Mouse (Mus musculus) bone marrow macrophage, adult 2 months (primary cell): ENCODE data around the gene Atraid. TPM values are rescaled to one million over a fixed set of nuclear protein-coding genes. Genes with fewer than 3 reads are reported as not detected.
"Not testable (repeated sequence)": the region's sequence is repeated elsewhere in the genome, so short reads cannot be mapped to it uniquely, and the experiment has no call there.

Experiments
- H3K27ac ChIP-seq: 2 replicates; pipeline ENCODE4 v1.5.1; 2012; ENCODE audit warnings: low read depth, low read length; ENCODE audit not compliant: insufficient read depth
- H3K4me1 ChIP-seq: 2 replicates; pipeline ENCODE4 v1.6.1; 2012; ENCODE audit warnings: low read length; ENCODE audit not compliant: control insufficient read depth, insufficient read depth
- H3K4me3 ChIP-seq: 2 replicates; pipeline ENCODE4 v1.5.1; 2012; ENCODE audit warnings: mild to moderate bottlenecking, low read length, moderate library complexity; ENCODE audit not compliant: insufficient read depth
- CTCF ChIP-seq: IDR thresholded peaks from 2 replicates; pipeline ENCODE4 v1.5.1; 2012; ENCODE audit warnings: low read depth, mild to moderate bottlenecking, low read length, moderate library complexity
- POLR2A ChIP-seq: IDR thresholded peaks from 2 replicates; pipeline ENCODE4 v1.6.1; 2012; ENCODE audit warnings: mild to moderate bottlenecking, low read depth, low read length, borderline replicate concordance
- polyA plus RNA-seq: library from polyadenylated mRNA; stranded (reverse); fragments of >200 nt; gene quantifications from 2 replicates; pipeline ENCODE4 v1.2.4, GENCODE M21; 2012; ENCODE audit not compliant: missing spikeins, insufficient read depth, insufficient read length

Gene Atraid
- polyA plus RNA-seq, 1 experiment: 114 TPM

DNA sequence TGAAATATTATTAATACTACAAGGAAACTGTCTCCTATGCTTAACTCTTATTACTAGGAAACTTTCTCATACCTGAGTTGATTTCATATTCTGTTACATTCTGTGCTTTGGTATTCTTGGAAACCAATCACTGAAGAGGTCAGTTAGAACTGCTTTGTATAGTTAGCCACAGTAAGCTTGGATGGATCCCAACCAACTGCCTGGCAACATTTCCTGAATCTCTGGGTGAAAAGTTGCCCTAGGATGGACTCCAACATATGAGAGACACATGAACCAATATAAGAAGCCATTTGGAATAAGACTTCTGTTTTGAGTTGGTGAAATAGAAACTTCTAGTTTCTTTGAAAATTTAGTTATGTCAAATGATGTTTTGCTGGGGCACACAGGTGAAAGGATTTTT, 23.5 kb upstream of the Atraid start:
- Histone ChIP-seq H3K4me1 (no peaks in the 10 kb centered on the region), H3K4me3 (no peak overlapping the region), H3K27ac (no peak overlapping the region)
- no peak for TF ChIP-seq POLR2A
- no peak for TF ChIP-seq CTCF

DNA sequence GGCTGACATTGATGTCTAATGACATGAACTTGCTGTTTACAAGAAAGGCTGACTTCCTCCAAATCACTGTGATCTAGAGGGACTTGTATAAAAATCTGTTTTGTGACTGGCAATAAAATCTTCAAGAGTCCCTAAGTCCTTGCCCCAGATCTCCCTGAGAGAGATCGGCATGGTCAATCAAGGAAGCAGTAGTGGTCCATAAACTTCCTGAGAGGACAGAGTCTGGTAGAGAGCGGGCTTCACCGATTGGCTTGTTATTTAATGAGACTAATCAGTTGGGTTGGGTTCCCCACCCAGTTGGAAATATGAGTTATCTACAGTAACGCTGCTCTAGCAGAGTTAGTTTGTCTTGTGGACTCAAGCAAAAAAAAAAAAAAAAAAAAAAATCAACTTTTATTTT, 17.2 kb upstream of the Atraid start:
- Histone ChIP-seq H3K4me3 (no peak overlapping the region), H3K27ac (no peak overlapping the region), H3K4me1 (no peaks in the 10 kb centered on the region)
- TF ChIP-seq CTCF: no peak
- TF ChIP-seq POLR2A: no peak

DNA sequence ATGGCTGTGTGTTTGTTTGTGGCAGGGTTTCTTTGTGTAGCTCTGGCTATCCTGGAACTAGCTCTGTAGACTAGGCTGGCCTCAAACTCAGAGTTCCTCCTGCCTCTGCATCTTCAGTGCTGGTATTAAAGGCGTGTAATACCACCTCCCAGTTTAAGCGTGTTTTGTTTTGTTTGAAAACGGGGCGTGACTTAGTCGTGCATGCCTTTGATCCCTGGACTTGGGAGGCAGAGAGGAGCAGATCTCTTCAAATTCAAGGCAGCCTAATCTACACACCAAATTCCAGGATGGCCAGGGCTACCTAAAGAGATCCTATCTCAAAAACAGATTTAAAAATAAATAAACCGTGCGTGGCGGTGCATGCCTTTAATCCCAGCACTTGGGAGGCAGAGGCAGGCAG, 16.6 kb upstream of the Atraid start:
- no peak overlapping the region for H3K27ac ChIP-seq
- no peak for TF ChIP-seq CTCF

DNA sequence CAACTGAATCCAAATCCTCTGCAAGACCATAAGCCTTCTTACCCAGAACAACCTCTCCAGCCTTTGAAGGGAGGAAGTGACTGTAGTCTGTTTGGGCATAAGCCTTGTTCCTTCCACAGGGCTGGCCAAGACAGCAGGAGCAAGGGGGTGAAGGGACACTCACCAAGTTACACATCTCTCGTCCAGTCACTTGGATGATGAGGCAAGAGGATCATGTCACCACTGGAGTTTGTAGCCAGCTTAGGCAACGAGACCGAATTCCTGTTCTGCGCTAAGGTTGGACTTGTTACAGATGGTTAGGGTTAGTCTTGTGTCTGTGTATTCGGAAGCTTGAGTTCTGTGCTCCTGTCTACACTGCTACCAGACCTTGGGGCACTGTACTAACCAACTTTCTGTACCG, 13.4 kb upstream of the Atraid start:
- no peak overlapping the region for H3K27ac ChIP-seq
- no peak overlapping the region for H3K4me3 ChIP-seq
- TF ChIP-seq POLR2A (no peak), CTCF (no peak)
- no peaks in the 10 kb centered on the region for H3K4me1 ChIP-seq

More for the DNA sequence above, 16.6 kb upstream of the Atraid start:
- Histone ChIP-seq H3K4me1 (no peaks in the 10 kb centered on the region), H3K4me3 (no peak overlapping the region)

DNA sequence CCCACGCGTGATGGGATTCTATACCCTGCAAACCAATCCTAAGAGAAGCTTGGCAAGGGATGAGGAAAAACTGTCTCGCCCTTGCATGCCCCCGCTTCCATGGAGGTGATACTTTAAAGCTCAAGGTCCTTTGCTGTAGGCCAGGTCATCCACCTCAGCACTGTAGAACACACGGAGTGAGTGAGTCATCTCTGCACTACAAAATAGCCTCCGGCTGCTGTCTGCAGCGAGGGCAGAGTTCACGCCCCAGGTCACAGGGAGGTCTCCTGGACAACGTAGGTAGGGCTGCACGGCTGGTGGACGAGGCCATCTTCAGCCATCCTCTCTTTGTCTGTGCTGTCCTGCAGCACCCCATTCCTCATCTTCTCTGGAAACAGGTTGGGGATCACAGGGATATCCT, 11.6 kb upstream of the Atraid start:
- not testable (repeated sequence) for H3K4me1 ChIP-seq, H3K27ac ChIP-seq, H3K4me3 ChIP-seq

DNA sequence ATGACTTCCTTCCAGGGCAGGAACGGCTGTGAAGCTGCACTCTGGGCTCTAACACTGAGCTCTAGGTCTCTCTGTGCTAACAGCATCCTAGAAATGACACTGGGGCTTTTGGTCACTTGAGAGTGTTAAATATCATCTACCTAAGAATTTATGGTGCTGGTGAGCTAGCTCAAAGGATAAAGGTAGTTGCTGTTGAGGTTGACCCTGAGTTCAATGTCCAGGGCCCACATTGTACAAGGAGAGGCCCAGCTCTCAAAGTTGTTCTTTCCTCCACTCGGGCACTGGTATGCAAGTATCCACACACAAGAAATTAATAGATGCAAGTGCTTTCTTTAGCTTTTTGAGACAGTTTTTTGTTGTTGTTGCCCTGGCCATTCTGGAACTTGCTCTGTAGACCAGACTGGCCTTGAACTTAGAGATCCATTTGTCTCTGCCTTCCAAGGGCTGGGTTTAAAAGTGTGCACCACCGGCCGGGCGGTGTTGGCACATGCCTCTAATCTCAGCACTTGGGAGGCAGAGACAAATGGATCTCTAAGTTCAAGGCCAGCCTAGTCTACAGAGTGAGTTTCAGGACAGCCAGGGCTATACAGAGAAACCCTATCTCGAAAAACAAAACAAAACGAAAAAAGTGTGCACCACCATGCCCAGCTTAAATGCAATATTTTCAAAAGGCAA, 9.8 kb upstream of the Atraid start:
- H3K4me1 ChIP-seq: peaks cover 6% of the 10 kb centered on the region
- TF ChIP-seq CTCF (no peak), POLR2A (no peak)
- no peak overlapping the region for H3K4me3 ChIP-seq
- H3K27ac ChIP-seq: no peak overlapping the region

DNA sequence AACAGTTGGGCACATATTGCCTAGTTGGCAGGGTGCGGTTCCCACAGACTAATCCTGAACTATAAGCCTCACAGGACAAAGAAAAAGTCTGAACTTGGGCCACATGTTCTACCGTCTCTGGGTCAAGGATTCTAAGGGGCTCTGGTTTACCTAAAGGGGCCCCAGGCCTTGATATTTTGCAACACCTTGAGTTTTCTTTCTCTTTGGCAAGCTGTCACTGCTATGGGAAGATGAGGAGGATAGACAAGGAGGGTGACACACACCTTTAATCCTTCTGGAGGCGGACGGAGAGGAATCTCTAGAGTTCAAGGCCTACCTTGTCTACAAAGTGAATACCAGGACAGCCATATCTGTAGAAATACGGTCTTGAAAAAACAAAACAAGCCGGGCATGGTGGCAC, 1.7 kb upstream of the Atraid start:
- Histone ChIP-seq H3K4me1 (peaks cover 6% of the 10 kb centered on the region), H3K4me3 (no peak overlapping the region), H3K27ac (no peak overlapping the region)
- TF ChIP-seq CTCF: no peak
- TF ChIP-seq POLR2A: no peak

DNA sequence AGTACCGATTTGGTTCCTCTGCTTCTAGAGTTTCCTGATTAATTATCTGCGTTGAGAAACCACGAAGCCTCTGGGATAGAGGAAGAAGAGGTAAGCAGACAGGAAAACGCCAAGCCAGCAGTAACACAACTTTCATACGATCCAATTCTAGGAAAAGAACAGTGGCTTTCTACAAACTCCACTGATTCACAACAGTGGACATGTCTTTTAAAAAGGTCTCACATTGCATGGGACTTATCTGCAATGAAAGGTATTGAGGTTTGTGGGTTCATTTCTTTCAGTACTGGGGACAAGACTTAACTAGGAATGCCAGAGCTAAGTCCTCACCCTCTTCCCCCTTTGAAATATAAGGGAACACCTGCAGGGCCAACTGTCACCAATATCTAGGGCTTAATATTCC, 1.0 kb upstream of the Atraid start:
- Histone ChIP-seq H3K4me1 (peaks cover 5% of the 10 kb centered on the region), H3K27ac (no peak overlapping the region), H3K4me3 (peak overlapping the region; percentile 97)
- TF ChIP-seq POLR2A (no peak), CTCF (no peak)

DNA sequence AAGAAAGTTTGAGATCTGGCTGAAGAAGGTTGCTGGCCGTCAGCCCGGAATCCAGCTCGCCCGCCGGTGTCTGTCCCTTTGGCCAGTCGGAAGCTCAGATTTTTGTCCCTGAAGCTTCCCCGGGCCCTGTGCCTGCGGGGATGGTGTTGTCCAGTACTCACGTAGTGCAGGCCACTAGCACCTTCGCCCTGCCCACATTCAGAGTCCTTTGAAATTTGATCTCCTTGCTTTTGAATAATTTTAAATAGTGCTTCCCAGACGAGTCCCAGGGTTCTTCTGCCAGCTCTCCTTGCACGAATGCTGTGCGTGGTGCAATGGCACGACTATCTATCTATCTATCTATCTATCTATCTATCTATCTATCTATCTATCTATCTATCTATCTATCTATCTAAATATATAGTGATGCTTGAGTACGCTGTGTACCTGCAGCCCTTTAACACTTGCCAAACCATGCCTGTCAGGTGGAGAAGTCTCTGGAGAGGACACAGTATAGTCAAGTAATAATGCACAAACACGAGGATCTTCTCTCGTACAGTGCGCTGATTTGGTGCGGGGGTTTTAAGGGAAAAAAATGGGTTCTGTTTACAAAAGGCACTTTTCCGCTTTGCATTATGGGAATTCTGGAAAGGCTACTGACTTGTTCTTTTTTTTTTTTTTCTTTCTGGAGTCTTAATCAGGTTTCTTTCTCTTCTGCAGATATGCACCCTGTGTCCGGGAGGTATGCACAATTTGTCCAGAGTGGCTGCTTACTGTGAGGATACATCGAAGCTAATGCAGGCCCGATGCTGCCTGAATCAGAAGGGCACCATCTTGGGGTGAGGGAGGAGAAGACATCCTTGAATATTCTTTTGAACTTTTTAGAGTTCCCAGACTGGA, 890 bp downstream of the Atraid start, which contains the start of gene Slc5a6:
TSS of gene Slc5a6 (minus strand) at position 162 of the 879 bp plus-strand sequence.
- TF ChIP-seq POLR2A: no peak
- TF ChIP-seq CTCF: no peak
- peak within 1 kb of the TSS; percentile 97 for H3K4me3 ChIP-seq
- peak within 1 kb of the TSS; percentile 94 for H3K27ac ChIP-seq
- peaks cover 7% of the 10 kb centered on the region for H3K4me1 ChIP-seq

DNA sequence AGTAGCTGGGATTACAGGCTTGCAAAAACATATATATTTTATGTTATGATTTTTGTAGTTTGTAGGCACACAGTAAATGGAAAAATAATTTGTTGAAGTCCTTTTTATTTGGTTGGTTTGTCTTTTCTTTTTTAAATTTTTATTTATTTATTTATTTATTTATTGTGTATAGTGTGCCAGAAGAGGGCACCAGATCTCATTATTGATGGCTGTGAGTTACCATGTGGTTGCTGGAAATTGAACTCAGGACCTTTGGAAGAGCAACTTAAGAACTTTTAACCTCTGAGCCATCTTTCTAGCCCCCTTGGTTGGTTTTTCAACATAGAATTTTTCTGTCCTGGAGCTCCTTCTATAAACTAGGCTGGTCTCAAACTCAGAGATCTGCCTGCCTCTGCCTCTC, 2.3 kb downstream of the Atraid start:
- Histone ChIP-seq H3K27ac (no peak overlapping the region), H3K4me1 (peaks cover 10% of the 10 kb centered on the region), H3K4me3 (no peak overlapping the region)
- TF ChIP-seq POLR2A: no peak
- no peak for TF ChIP-seq CTCF

DNA sequence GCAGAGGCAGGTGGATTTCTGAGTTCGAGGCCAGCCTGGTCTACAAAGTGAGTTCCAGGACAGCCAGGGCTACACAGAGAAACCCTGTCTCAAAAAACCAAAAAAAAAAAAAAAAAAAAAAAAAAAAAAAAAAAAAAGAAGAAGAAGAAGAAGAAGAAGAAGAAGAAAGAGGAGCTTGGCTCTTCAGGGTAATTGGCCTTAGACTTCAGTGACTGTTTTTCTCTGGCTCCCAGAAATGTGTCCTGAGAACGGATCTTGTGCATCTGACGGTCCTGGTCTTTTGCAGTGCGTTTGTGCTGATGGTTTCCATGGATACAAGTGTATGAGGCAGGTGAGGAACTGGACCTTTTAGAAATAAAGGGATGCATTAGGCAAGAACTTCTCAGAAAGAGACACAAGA, 5.6 kb downstream of the Atraid start:
- H3K4me3 ChIP-seq, H3K27ac ChIP-seq: not testable (repeated sequence)

More for the DNA sequence above, 5.6 kb downstream of the Atraid start:
- H3K4me1 ChIP-seq: not testable (repeated sequence)
